Mouse (Mus musculus): ENCODE measurements around the gene Prss16.

Prss16 gene

GRCm38 (mm10) chr13:22009642-22010041 is at the start of gene Prss16:
Gene Prss16, minus strand, starts transcription at chr13:22009742.
- DNase-seq (ENCODE audit: low read depth, low spot score) = no peak

DNA sequence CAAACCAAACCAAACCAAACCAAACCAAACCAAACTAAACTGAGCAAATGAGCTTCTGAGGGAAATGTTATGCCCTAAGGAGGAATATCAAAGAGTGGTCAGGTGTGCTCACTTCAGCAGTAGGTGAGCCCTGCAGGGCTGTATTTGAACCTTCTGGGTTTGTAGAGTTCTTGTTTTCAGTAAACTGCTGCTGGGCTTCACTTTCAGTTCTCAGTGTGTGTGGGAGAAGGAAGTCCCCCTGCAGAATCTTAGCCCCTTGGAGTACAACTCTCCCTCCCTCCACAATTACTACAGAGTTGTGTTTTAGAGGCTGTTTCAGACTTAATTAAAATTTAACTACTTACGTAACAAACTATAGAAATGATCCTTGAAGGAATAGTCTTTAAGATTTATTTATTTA is 44.2 kb upstream of the Prss16 start:
- DNase-seq (ENCODE audit: low read depth, low spot score) = no peak

GRCm38 (mm10) chr13:22051523-22051859 is 41.9 kb upstream of the Prss16 start:
- DNase-seq (ENCODE audit: low read depth, low spot score) = no peak

DNA sequence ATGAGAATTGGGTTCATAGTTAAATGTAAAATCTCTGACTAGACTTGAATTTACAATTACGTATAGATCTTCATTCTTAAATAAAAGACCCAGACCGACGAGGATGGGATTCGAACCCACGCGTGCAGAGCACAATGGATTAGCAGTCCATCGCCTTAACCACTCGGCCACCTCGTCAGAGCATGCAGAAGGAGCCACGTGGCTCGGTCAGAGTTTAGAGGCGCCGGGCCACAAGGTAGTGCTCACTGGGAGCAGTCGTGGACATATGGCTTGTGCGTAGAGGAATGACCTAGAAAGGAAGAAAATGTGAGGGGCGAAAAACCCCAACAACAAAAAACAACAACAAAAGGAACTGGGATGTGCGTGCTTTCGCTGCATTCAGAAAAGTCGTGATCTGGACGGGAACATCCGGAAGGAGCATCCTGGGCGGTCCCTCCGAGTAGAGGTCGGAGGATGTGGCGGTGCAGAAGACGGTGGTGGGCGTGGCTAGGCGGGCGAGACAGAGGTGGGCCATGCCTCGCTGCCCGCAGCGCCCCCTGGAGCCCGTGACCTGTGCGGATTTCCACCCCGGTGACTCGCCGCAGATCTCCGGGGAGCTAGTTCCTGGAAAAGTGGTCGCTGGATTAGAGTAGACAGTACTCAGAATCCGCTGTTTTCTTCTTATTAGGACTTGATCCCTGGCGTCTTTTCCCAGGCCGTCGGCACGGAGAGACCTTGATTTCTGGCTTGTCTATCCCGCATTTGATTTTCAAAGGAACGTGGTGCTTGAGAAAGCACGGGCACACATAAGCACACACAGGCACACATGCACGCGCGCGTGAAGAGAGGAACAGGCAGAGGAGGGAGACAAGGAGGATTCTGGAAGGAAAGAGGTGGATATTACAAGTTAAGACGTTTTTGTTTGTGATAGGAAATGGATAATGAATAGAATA is 41.3 kb upstream of the Prss16 start:
- peak; percentile 97 for DNase-seq (ENCODE audit: low read depth, low spot score)

DNA sequence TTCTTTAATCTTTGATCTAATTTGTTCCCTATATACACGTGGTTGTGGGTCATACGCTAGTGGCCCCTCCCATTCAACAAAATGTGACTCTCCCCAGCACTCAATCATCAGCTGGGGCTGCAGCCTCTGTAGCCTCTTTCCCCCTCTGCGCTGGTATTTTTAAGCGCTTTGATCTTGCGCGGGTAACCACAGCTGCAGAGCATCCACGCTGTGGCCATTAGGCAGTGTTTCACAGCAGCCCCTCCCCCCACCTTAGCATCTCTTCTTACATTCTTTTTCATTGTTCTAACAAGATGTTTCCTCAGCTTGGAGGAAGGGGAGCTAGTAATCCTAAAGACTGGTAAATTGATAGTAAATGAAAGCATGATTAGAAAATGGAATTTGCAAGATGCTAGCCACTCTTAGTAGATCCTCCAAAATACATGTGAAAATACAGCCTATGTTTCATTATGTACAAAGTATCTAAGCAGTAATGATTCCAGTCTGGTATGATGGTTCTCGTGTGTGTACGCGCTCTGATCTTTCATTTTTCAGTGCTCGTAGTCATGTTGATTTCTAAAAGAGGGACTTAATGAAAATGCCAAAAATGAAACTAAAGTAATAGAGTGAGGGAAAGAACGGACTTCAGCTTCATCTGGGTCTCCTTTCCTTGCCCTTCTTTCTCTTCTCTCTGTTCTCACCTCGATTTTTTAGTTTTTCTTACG is 40.3 kb upstream of the Prss16 start:
- DNase-seq (ENCODE audit: low read depth, low spot score) = peak; percentile 94

DNA sequence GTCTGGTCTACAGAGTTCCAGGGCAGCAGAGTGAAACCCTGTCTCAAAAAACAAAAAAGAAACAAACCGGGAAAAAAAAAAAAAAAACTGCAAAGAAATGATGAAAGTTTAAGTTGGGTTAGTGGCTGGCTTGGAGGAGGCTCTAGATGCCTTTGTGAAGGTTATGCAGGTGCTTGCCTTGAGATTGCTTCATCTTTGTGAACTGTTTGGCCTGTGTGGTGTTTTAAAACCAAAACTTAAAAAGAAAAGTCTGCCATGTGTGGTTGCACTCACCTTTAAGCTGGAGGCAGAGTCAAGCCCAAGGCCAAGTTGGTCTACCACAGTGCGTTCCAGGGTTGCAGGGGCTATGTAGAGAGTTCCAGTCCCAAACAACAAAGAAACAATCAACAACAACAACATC is 39.5 kb upstream of the Prss16 start:
- DNase-seq (ENCODE audit: low read depth, low spot score) = no peak

- DNase-seq (ENCODE audit: low read depth, low spot score) = no peak
Measured at GRCm38 (mm10) chr13:22045311-22045710, 35.8 kb upstream of the Prss16 start.

DNA sequence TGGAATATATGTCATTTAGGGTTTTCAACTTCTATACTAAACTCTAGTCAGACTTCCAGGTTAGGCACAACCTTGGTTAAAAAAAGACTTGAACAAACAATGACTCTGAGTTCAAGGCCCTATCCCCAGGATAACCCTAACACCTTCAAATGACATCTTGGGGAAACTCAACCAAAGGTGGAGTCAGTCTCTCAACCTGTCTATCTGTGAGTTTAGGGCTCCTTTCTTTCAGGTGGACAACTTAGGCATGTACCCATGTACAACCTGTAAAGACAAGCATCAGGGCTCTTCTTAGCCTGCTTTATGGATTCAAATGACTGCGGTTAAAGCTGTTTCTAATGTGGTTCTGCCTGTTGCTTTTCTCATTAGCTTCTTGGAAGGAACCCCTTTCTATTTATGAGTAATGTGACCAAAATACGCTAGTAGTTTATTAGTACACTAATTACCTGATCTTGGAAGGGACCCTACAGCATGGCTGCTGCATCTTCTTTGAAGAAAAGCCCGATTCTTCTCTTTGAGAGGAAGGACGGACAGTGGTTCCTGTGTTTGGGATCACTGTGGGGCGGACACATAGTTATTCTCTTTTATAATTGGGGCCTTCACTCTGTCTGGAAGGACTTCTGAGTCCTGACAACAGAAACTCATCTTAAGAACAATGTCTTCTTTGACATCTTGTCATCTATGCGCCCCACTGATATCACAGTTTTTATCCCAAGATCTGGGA is 35.1 kb upstream of the Prss16 start:
- no peak for DNase-seq (ENCODE audit: low read depth, low spot score)

- DNase-seq (ENCODE audit: low read depth, low spot score) = peak; percentile 88
Measured at GRCm38 (mm10) chr13:22043503-22044431, 34.2 kb upstream of the Prss16 start.

GRCm38 (mm10) chr13:22042568-22043502 is 33.3 kb upstream of the Prss16 start, which contains the start of the genes Hist1h2ag and Hist1h2bj:
Gene Hist1h2ag, minus strand, starts transcription at chr13:22042944.
Gene Hist1h2bj, plus strand, starts transcription at chr13:22043214.
- peak; percentile 100 for DNase-seq (ENCODE audit: low read depth, low spot score)

DNA sequence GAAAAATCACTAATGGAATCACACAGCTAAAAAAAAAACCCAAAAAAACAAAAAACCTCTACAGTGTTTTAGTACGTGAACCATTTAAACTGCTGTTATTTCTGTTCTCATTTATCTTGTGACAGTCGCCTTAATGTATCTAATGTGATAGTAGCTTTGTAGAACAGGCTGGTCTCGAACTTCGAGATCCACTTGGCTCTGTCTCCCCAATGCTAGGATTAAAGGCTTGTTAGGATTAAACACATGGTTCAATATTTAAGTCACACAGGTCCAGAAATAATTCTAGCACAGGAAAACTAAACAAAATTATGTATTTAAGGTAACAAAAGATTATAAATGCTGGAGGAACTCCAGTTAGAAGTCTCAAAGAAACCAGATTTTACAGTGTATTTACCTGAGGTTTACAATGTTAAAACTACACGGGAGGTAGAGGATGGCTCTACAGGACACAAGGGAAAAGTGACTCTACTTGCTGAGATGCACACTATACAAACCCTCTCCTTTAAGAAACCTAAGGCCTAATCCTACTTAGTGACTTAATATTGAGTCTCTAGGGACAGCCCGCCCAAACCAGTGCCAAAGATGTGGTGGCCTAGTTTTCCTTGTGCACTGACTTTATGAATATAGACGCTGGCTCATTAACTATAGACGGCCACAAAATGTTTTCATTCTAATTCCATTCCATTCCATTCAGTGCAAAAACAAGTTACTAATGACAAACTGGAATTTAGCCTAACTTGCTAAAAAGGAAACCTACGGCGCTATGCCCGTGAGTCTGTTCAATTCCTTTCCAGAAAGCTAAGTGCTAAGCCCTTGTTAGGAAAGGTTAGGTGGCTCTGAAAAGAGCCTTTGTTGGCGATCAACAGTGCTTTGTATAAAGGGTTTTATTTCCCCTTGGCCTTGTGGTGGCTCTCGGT is 32.4 kb upstream of the Prss16 start:
- DNase-seq (ENCODE audit: low read depth, low spot score) = peak; percentile 66

GRCm38 (mm10) chr13:22041142-22041536 is 31.6 kb upstream of the Prss16 start, which contains the start of gene Hist1h4i:
Gene Hist1h4i, minus strand, starts transcription at chr13:22041362.
- DNase-seq (ENCODE audit: low read depth, low spot score) = peak; percentile 96

DNA sequence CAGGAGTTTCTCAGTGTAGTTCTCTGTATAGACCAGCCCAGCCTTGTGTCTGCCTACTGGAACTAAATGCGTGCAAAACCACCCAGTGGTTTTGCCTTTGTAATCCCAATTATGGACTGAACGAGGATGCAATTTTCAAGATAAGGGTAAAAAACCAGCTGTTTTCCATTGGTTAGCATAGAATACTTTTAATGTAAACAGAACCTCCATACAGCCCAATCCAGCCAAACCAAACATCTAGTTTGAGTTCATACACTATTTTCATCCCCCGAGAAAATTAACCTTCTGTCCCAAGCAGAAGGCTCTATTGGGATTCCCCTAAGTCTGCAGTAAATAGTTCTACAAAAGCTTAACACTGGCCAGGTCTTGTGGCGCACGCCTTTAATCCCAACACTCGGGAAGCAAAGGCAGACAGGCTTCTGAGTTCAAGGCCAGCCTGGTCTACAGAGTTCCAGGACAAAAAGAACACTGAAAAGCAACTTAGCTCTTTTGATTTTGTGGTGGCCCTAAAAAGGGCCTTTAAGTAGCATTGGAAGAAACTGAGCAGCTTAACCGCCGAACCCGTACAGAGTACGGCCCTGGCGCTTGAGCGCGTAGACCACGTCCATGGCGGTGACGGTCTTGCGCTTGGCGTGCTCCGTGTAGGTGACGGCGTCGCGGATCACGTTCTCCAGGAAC is 31.1 kb upstream of the Prss16 start:
- peak; percentile 84 for DNase-seq (ENCODE audit: low read depth, low spot score)

DNA sequence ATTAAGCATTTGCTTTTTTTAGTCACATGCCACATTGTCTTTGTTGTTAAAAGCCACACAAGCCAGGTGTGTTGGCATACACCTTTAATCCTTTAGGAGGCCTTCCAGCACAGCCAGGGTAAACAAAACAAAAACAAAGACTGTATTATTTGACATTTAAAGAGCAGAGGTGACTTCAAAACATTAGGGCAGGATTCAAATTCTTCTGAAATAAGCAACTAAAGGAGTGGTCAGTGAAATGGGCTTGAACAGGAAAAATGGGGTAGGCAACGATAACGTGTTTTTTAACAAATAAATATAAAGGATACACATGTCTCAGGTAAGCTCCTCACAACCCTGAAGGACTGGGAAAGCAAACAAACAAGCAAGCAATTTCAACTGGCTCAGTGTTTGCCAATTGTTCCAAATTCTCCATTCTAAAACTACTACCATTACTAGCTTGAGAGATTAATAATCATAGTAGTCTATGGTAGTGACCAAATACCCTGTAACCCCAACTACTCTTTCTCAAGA is 30.5 kb upstream of the Prss16 start:
- no peak for DNase-seq (ENCODE audit: low read depth, low spot score)

GRCm38 (mm10) chr13:22039364-22039763 is 29.8 kb upstream of the Prss16 start:
- DNase-seq (ENCODE audit: low read depth, low spot score) = no peak

- DNase-seq (ENCODE audit: low read depth, low spot score) = no peak
Measured at GRCm38 (mm10) chr13:22037415-22037814, 27.9 kb upstream of the Prss16 start.

- no peak for DNase-seq (ENCODE audit: low read depth, low spot score)
Measured at GRCm38 (mm10) chr13:22036986-22037385, 27.4 kb upstream of the Prss16 start.

Measured in R1 (cell line).